Mouse (Mus musculus): ENCODE data around the gene Myocd. TPM values are rescaled to one million over a fixed set of nuclear protein-coding genes. Genes with fewer than 3 reads are reported as not detected.

The Myocd gene
- polyA plus RNA-seq, 1 experiment from 2014 or later = 67.1 TPM

DNA sequence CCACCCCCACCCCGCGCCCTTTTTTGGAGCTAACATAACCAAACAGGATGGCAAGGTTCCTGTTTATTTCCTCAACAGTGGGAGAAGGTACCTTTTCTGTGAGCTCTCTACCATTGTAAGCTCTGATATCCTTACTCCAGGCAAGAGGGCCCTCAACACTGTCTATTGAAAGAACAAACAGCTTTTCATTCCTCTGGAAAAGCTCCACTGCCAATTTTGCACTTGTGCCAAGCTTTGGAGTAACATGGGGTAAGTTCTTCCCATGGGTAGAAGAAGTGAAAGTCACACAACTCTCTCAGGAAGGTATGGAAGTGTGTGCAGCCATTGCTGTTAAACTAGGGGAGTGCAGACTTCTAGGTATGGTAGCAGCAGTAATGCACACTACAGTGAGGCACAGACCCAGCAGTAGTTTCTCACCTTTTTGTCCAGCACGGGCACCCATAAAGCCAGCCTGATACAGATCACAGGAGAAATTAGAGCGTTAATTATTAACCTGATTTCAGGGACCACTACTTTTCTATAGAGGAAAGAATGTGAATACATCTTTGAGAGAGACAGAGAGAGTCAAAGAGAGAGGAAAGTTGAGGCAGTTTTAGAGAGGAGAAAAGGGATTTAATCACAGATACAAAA, 99.6 kb downstream of the Myocd start:
- peaks cover 12% of the 10 kb centered on the region for H3K36me3 ChIP-seq
- H3K27me3 ChIP-seq (replicated peaks) = no peaks in the 10 kb centered on the region
- H3K4me3 ChIP-seq = no peak overlapping the region
- no peak for ATAC-seq (ENCODE audit: extremely low read depth, insufficient number of reproducible peaks, low FRiP score, low TSS enrichment)
- no peaks in the 10 kb centered on the region for H3K9me3 ChIP-seq
- H3K27ac ChIP-seq (replicated peaks) = no peak overlapping the region
- no peak overlapping the region for H3K9ac ChIP-seq
- 74% methylated on average over 4 of the region's 4 CpGs for WGBS
- H3K4me2 ChIP-seq = no peak overlapping the region
- peaks cover 6% of the 10 kb centered on the region for H3K4me1 ChIP-seq

- under 1% methylated on average over 27 of the region's 27 CpGs for WGBS
- no peak within 1 kb of the TSS for H3K27ac ChIP-seq (replicated peaks)
- 0 out of 2 replicates have a peak, but pooled peaks cover 5% of the 10 kb centered on the region for H3K27me3 ChIP-seq (replicated peaks)
- peak within 1 kb of the TSS; percentile 95 for H3K4me2 ChIP-seq
- ATAC-seq (ENCODE audit: extremely low read depth, insufficient number of reproducible peaks, low FRiP score, low TSS enrichment) = peak; percentile 19; the same call in 1 of the 2 replicates
- H3K4me1 ChIP-seq = peaks cover 32% of the 10 kb centered on the region
- peak within 1 kb of the TSS; percentile 93 for H3K4me3 ChIP-seq
- H3K36me3 ChIP-seq = no peaks in the 10 kb centered on the region
- H3K9me3 ChIP-seq = no peaks in the 10 kb centered on the region
- H3K9ac ChIP-seq = peak within 1 kb of the TSS; percentile 92
Observed at GRCm38 (mm10) chr11:65162767-65163120, 107.0 kb downstream of the Myocd start, which contains the start of gene Arhgap44. Arhgap44 (minus strand) TSS chr11:65162961.

DNA sequence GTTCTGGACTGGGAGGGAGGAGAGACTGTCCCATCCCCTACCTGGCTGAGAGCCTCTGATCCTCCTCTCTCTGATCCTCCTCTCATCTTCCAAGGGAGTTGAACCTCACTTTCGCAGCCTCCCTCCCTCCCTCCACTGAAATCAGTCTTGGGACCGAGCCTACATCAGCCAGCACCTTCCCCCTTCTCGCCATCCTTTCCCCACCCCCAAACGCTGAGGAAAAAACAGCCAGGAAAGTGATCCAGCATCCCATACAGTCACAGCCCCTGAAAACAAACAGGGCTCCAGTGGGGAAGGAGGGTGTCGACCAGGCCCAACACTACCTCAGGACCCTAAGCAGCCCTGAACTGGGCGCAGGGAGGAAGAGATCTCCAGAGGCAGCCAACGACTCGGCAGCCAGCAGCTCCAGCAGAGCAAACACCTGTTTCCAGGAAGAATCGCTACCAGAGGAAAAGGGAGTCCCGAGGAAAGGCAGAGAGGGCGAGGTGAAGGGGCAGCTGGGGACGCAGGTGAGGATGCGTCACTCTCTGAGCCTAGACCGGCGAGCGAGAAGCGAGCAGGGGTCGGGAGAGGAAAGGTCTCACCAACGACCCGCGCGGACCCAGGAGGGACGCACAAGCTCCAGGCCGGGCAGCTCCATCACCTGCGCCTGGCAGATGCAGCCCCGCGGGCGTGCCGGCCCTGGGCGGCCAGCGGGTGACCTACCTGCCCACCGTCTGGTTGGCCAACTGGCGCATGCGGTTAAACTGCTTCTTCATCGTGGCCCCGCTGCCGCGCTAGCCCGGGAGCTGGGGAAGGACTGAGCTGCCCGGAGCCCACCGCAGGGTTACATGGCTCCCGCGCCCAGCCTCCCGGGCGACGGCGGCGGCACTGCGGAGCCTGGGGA, 107.7 kb downstream of the Myocd start:
- no peak overlapping the region for H3K27ac ChIP-seq (replicated peaks)
- peak; percentile 25; the same call in 1 of the 2 replicates for ATAC-seq (ENCODE audit: extremely low read depth, insufficient number of reproducible peaks, low FRiP score, low TSS enrichment)
- WGBS = under 1% methylated on average over 49 of the region's 49 CpGs
- no peaks in the 10 kb centered on the region for H3K9me3 ChIP-seq
- H3K27me3 ChIP-seq (replicated peaks) = 0 out of 2 replicates have a peak, but pooled peaks cover 5% of the 10 kb centered on the region
- H3K9ac ChIP-seq = peak overlapping the region; percentile 92
- H3K4me2 ChIP-seq = peak overlapping the region; percentile 95
- peak overlapping the region; percentile 93 for H3K4me3 ChIP-seq
- peaks cover 38% of the 10 kb centered on the region for H3K4me1 ChIP-seq
- no peaks in the 10 kb centered on the region for H3K36me3 ChIP-seq

GRCm38 (mm10) chr11:65160991-65161880, 108.6 kb downstream of the Myocd start:
- ATAC-seq (ENCODE audit: extremely low read depth, insufficient number of reproducible peaks, low FRiP score, low TSS enrichment) = no peak
- Histone ChIP-seq H3K4me2 (peak overlapping the region; percentile 95), H3K27ac (replicated peaks) (no peak overlapping the region), H3K36me3 (no peaks in the 10 kb centered on the region), H3K9ac (peak overlapping the region; percentile 92), H3K4me1 (peaks cover 39% of the 10 kb centered on the region), H3K4me3 (peak overlapping the region; percentile 93), H3K27me3 (replicated peaks) (0 out of 2 replicates have a peak, but pooled peaks cover 5% of the 10 kb centered on the region), H3K9me3 (no peaks in the 10 kb centered on the region)
- 45% methylated on average over 7 of the region's 7 CpGs for WGBS

- Histone ChIP-seq H3K36me3 (no peaks in the 10 kb centered on the region), H3K9ac (no peak within 1 kb of the TSS), H3K9me3 (no peaks in the 10 kb centered on the region), H3K4me1 (peaks cover 39% of the 10 kb centered on the region), H3K4me3 (no peak within 1 kb of the TSS), H3K4me2 (peak within 1 kb of the TSS; percentile 95), H3K27me3 (replicated peaks) (0 out of 2 replicates have a peak, but pooled peaks cover 5% of the 10 kb centered on the region), H3K27ac (replicated peaks) (no peak within 1 kb of the TSS)
- no peak for ATAC-seq (ENCODE audit: extremely low read depth, insufficient number of reproducible peaks, low FRiP score, low TSS enrichment)
- 85% methylated on average over 5 of the region's 5 CpGs for WGBS
Observed at GRCm38 (mm10) chr11:65159791-65160190, 110.0 kb downstream of the Myocd start, which contains the start of gene 1700086D15Rik. 1700086D15Rik (minus strand) TSS chr11:65159891.

DNA sequence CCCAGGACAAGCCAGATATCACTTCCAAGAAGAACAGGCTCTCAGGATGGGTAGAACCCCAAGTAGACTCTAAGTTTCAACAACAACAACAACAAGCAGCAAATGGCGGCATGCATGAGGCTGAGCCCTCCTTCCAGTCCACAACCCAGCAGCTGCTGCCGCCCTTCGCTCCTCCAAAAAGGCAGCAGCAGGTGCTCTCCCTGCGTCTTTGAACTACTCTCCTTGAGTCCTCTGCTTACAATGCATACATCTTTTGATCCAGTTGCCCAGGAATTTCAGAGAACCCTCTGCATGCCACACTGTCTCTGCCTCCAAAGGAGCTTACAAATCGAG, 111.2 kb downstream of the Myocd start:
- WGBS = 91% methylated on average over 5 of the region's 5 CpGs
- Histone ChIP-seq H3K27ac (replicated peaks) (no peak overlapping the region), H3K9me3 (no peaks in the 10 kb centered on the region), H3K9ac (no peak overlapping the region), H3K36me3 (no peaks in the 10 kb centered on the region), H3K27me3 (replicated peaks) (0 out of 2 replicates have a peak, but pooled peaks cover 5% of the 10 kb centered on the region), H3K4me3 (no peak overlapping the region), H3K4me2 (no peak overlapping the region), H3K4me1 (peaks cover 46% of the 10 kb centered on the region)
- no peak for ATAC-seq (ENCODE audit: extremely low read depth, insufficient number of reproducible peaks, low FRiP score, low TSS enrichment)

DNA sequence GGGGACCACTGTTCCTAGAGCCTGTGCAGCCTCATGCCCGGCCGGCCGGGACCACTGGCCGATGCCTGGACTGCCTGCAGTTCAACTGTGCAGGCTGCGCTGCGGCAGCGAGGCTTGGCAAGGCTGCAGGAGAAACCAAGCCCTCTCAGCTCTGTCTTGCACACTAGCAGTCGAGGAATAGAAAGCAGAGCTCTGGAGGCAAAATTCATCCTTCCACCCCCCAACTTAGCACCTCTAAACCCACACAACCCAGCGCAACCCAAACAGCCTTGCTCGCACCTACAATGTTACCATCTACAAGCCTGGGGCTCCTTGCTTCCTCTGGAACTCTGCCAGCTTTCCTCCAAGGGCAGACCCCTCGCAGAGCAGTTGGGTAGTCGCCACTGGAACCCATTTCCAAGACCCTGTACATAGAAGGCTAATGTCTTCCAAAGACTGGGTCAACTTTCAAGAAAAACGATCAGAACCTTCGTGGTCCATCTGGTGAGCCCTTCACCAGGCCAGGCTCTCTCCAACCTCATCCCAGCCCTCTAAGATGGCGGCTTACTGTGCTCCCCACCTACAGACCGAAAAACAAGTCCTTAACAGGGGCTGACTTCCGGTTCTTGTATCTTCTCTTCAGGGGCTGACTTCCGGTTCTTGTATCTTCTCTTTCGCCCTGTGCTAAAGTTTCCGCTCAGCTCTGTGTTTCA, 111.7 kb downstream of the Myocd start:
- Histone ChIP-seq H3K4me1 (peaks cover 51% of the 10 kb centered on the region), H3K4me3 (no peak overlapping the region), H3K27ac (replicated peaks) (no peak overlapping the region), H3K9me3 (no peaks in the 10 kb centered on the region), H3K4me2 (no peak overlapping the region), H3K27me3 (replicated peaks) (0 out of 2 replicates have a peak, but pooled peaks cover under 1% of the 10 kb centered on the region), H3K36me3 (no peaks in the 10 kb centered on the region), H3K9ac (peak overlapping the region; percentile 28; the same call in 1 of the 2 replicates)
- WGBS = 82% methylated on average over 20 of the region's 20 CpGs
- no peak for ATAC-seq (ENCODE audit: extremely low read depth, insufficient number of reproducible peaks, low FRiP score, low TSS enrichment)

DNA sequence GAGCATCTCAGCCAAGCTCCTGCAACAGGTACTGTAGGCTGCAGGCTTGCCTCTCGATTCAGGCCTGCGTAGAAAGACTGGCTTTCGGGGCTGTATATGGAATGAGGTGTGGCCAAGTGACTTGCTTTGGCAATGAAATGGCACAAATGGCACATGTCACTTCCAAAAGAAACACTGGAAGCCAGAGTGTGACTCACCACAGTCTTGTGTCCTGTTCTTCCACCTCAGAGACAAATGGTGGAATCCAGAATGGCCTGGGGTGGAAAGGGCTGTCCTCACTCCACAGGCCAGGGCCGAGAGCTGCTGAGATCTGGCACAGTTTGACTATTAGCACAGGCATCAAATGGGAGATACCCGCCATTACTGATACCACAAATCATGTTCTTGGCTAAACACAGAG, 116.8 kb downstream of the Myocd start:
- no peaks in the 10 kb centered on the region for H3K9me3 ChIP-seq
- H3K4me2 ChIP-seq = no peak overlapping the region
- WGBS = 87% methylated on average over 5 of the region's 5 CpGs
- no peak overlapping the region for H3K9ac ChIP-seq
- H3K27me3 ChIP-seq (replicated peaks) = no peaks in the 10 kb centered on the region
- no peak for ATAC-seq (ENCODE audit: extremely low read depth, insufficient number of reproducible peaks, low FRiP score, low TSS enrichment)
- peaks cover 47% of the 10 kb centered on the region for H3K4me1 ChIP-seq
- no peak overlapping the region for H3K4me3 ChIP-seq
- H3K27ac ChIP-seq (replicated peaks) = no peak overlapping the region
- no peaks in the 10 kb centered on the region for H3K36me3 ChIP-seq

DNA sequence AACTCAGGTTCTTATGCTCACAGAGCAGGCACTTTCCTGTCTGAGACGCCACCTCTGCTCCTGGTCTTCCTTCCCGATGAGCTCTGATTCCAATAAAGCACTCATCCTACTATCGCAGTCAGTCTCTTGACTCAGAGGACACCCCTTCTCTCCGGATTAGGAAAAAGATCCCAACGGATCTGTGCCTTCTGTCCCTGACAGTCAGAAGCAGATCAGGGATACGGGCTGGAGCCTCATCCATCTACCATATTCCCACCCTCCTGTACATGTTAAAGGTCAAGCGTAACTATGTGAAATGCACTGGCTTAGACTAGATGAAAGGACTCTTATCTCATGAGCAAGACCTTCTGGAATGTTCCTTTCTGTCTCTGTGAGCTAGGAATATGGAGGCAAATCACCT, 121.3 kb downstream of the Myocd start:
- H3K27me3 ChIP-seq (replicated peaks) = no peaks in the 10 kb centered on the region
- peak overlapping the region; percentile 5 for H3K27ac ChIP-seq (replicated peaks)
- H3K9me3 ChIP-seq = no peaks in the 10 kb centered on the region
- ATAC-seq (ENCODE audit: extremely low read depth, insufficient number of reproducible peaks, low FRiP score, low TSS enrichment) = no peak
- no peak overlapping the region for H3K9ac ChIP-seq
- H3K36me3 ChIP-seq = no peaks in the 10 kb centered on the region
- no peak overlapping the region for H3K4me2 ChIP-seq
- no peak overlapping the region for H3K4me3 ChIP-seq
- WGBS = 55% methylated on average over 7 of the region's 7 CpGs
- H3K4me1 ChIP-seq = peaks cover 67% of the 10 kb centered on the region

DNA sequence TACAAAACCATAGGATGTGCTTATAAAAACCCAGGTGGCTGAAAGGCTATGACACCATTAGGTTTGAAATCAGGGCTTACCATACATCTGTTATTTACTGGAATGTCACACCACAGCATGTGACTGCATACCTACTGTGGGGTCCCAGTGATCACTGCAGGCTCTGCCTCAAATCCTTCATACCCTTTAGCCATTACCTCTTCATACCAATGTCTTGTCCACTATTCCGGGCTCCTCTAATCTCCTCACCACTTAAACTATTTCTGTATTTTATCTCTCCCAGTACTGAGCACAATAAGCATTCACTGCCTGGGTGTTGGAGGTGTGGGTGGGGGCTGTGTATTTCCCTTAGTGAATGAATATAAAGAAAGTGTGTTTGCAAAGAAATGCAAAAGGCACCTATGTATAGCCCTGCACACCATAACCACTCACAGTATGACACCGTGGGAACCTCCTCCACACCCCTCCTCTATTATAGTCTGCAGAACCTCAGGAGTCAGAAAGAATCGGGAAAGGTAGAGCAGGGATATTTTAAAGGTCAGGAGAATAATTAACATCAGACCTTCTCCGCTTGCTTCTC, 126.9 kb downstream of the Myocd start:
- peak; percentile 68 for ATAC-seq (ENCODE audit: extremely low read depth, insufficient number of reproducible peaks, low FRiP score, low TSS enrichment)
- Histone ChIP-seq H3K9ac (no peak overlapping the region), H3K27me3 (replicated peaks) (no peaks in the 10 kb centered on the region), H3K4me1 (peaks cover 71% of the 10 kb centered on the region), H3K4me3 (no peak overlapping the region), H3K4me2 (peak overlapping the region; percentile 48), H3K27ac (replicated peaks) (peak overlapping the region; percentile 79), H3K9me3 (no peaks in the 10 kb centered on the region), H3K36me3 (no peaks in the 10 kb centered on the region)
- 29% methylated on average over 4 of the region's 4 CpGs for WGBS
